Comparison of ENCODE assay signal across 8 mouse cellular contexts in the genomic region with DNA sequence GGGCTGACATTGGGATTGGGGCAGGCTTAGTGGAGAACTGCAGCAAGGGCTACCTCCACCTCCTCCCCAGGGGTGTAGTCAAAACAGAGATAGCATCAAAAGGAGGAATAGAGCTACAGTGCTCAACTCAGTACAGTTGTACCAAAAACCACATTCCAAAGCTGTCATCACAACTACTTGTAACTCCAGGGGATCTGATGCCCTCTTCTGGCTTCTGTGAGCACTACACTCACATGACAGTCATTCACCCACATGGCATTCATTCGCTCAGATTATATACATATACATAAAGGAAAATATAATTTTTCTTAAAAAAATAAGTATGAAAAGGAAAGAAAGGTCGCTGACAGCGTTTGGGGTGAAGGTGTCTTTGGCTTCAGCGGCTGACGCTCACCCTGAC. TPM values are rescaled to one million over a fixed set of nuclear protein-coding genes. Genes with fewer than 3 reads are reported as not detected.
DNase-seq lines count a peak whose midpoint lies in the region; ATAC-seq lines count a peak whose summit lies in the region.

No protein-coding gene starts in this region.

- no peak for DNase-seq in forebrain, embryonic 11.5 days (ENCODE audit: low spot score)
- peak; percentile 15 for DNase-seq in spleen, adult 12 weeks (ENCODE audit: low spot score)
- no peak for DNase-seq in spleen, postnatal 36 days (ENCODE audit: low spot score in 2 of 2)
- DNase-seq in embryonic facial prominence, embryonic 11.5 days (ENCODE audit: low spot score) = peak; percentile 47
- peak; percentile 59 for DNase-seq in induced T-regulatory cell, adult 2 months (ENCODE audit: low read depth)
- no peak for DNase-seq in ovary, postnatal 36 days (ENCODE audit: low spot score)

- WGBS in forebrain, embryonic 13.5 days = 55% methylated on average over 5 of the region's 5 CpGs
- 66% methylated on average over 5 of the region's 5 CpGs for WGBS in forebrain, embryonic 11.5 days
- WGBS in embryonic facial prominence, embryonic 11.5 days = 61% methylated on average over 5 of the region's 5 CpGs
- WGBS in midbrain, embryonic 13.5 days = 60% methylated on average over 5 of the region's 5 CpGs

- H3K27ac ChIP-seq in forebrain, embryonic 13.5 days = peak overlapping the region; percentile 98
- H3K27ac ChIP-seq in forebrain, embryonic 11.5 days (ENCODE audit: low read depth, low read length) = no peak overlapping the region
- no peak overlapping the region for H3K27ac ChIP-seq in embryonic facial prominence, embryonic 11.5 days (replicated peaks; ENCODE audit: low read depth, low read length)
- H3K27ac ChIP-seq in midbrain, embryonic 13.5 days = peak overlapping the region; percentile 82

- peak; percentile 16 for ATAC-seq in forebrain, embryonic 13.5 days
- ATAC-seq in forebrain, embryonic 11.5 days (replicated peaks; ENCODE audit: low FRiP score) = no peak
- no peak for ATAC-seq in embryonic facial prominence, embryonic 11.5 days (replicated peaks; ENCODE audit: insufficient number of reproducible peaks, low FRiP score, low TSS enrichment, low read depth)
- no peak for ATAC-seq in midbrain, embryonic 13.5 days

- no peaks in the 10 kb centered on the region for H3K36me3 ChIP-seq in forebrain, embryonic 13.5 days (ENCODE audit: poor library complexity, severe bottlenecking)
- H3K36me3 ChIP-seq in forebrain, embryonic 11.5 days (ENCODE audit: control insufficient read depth, insufficient read depth, low read length) = no peaks in the 10 kb centered on the region
- H3K36me3 ChIP-seq in embryonic facial prominence, embryonic 11.5 days (replicated peaks; ENCODE audit: control insufficient read depth, insufficient read depth, low read depth, low read length) = no peaks in the 10 kb centered on the region
- no peaks in the 10 kb centered on the region for H3K36me3 ChIP-seq in midbrain, embryonic 13.5 days

- 0 out of 2 replicates have a peak overlapping the region, but pooled peaks have one; percentile 3 for H3K4me3 ChIP-seq in forebrain, embryonic 13.5 days
- no peak overlapping the region for H3K4me3 ChIP-seq in forebrain, embryonic 11.5 days (ENCODE audit: low read depth, low read length)
- no peak overlapping the region for H3K4me3 ChIP-seq in embryonic facial prominence, embryonic 11.5 days (ENCODE audit: low read depth, low read length)
- H3K4me3 ChIP-seq in midbrain, embryonic 13.5 days (replicated peaks) = no peak overlapping the region

- H3K4me1 ChIP-seq in forebrain, embryonic 13.5 days = peaks cover 41% of the 10 kb centered on the region
- H3K4me1 ChIP-seq in forebrain, embryonic 11.5 days (replicated peaks; ENCODE audit: control insufficient read depth, insufficient read depth, low read length) = no peaks in the 10 kb centered on the region
- H3K4me1 ChIP-seq in embryonic facial prominence, embryonic 11.5 days (ENCODE audit: control insufficient read depth, insufficient read depth, low read length) = no peaks in the 10 kb centered on the region
- peaks cover 28% of the 10 kb centered on the region for H3K4me1 ChIP-seq in midbrain, embryonic 13.5 days (replicated peaks)

- H3K4me2 ChIP-seq in forebrain, embryonic 13.5 days = peak overlapping the region; percentile 45
- no peak overlapping the region for H3K4me2 ChIP-seq in forebrain, embryonic 11.5 days (ENCODE audit: low read depth, low read length, severe bottlenecking)
- H3K4me2 ChIP-seq in embryonic facial prominence, embryonic 11.5 days (ENCODE audit: low read depth, low read length) = no peak overlapping the region
- peak overlapping the region; percentile 16; the same call in 1 of the 2 replicates for H3K4me2 ChIP-seq in midbrain, embryonic 13.5 days (replicated peaks)

- no peaks in the 10 kb centered on the region for H3K9me3 ChIP-seq in forebrain, embryonic 13.5 days (replicated peaks)
- no peaks in the 10 kb centered on the region for H3K9me3 ChIP-seq in forebrain, embryonic 11.5 days (ENCODE audit: control insufficient read depth, low read length)
- H3K9me3 ChIP-seq in embryonic facial prominence, embryonic 11.5 days (replicated peaks; ENCODE audit: control insufficient read depth, low read length) = no peaks in the 10 kb centered on the region
- no peaks in the 10 kb centered on the region for H3K9me3 ChIP-seq in midbrain, embryonic 13.5 days

- H3K9ac ChIP-seq in forebrain, embryonic 13.5 days = no peak overlapping the region
- H3K9ac ChIP-seq in forebrain, embryonic 11.5 days (ENCODE audit: low read length) = no peak overlapping the region
- H3K9ac ChIP-seq in embryonic facial prominence, embryonic 11.5 days (replicated peaks; ENCODE audit: low read length) = no peak overlapping the region
- no peak overlapping the region for H3K9ac ChIP-seq in midbrain, embryonic 13.5 days (replicated peaks)

- no peaks in the 10 kb centered on the region for H3K27me3 ChIP-seq in forebrain, embryonic 13.5 days
- H3K27me3 ChIP-seq in forebrain, embryonic 11.5 days (ENCODE audit: control insufficient read depth, insufficient read depth, low read length) = no peaks in the 10 kb centered on the region
- no peaks in the 10 kb centered on the region for H3K27me3 ChIP-seq in embryonic facial prominence, embryonic 11.5 days (ENCODE audit: control insufficient read depth, insufficient read depth, low read length)
- no peaks in the 10 kb centered on the region for H3K27me3 ChIP-seq in midbrain, embryonic 13.5 days

RNA-seq across cellular contexts. Expression of a gene that starts 32.1 kb away (rescaled TPM):
- polyA plus RNA-seq in forebrain, embryonic 13.5 days (2015; fragmentation: Nextera tagmentation; extraction: Ambion mirVana) = 12.2 and 12.6 TPM in 2 replicates
- polyA plus RNA-seq in forebrain, embryonic 11.5 days (2014; fragmentation: Nextera tagmentation; extraction: Ambion mirVana) = 5.2 and 5.6 TPM in 2 replicates
- polyA plus RNA-seq in embryonic facial prominence, embryonic 11.5 days (2014; fragmentation: Nextera tagmentation; extraction: Ambion mirVana) = 2.2 and 2.7 TPM in 2 replicates
- polyA plus RNA-seq in midbrain, embryonic 13.5 days (2015; fragmentation: Nextera tagmentation; extraction: Ambion mirVana) = 15.7 and 16.5 TPM in 2 replicates

RNA-seq across cellular contexts. Expression of a gene that starts 37.7 kb away (rescaled TPM):
- 0.26 and 0.35 TPM in 2 replicates for polyA plus RNA-seq in forebrain, embryonic 13.5 days (2015; fragmentation: Nextera tagmentation; extraction: Ambion mirVana)
- polyA plus RNA-seq in forebrain, embryonic 11.5 days (2014; fragmentation: Nextera tagmentation; extraction: Ambion mirVana) = not detected in 2 replicates
- not detected in 2 replicates for polyA plus RNA-seq in embryonic facial prominence, embryonic 11.5 days (2014; fragmentation: Nextera tagmentation; extraction: Ambion mirVana)
- 0.28 and 0.76 TPM in 2 replicates for polyA plus RNA-seq in midbrain, embryonic 13.5 days (2015; fragmentation: Nextera tagmentation; extraction: Ambion mirVana)

RNA-seq across cellular contexts. Expression of a gene that starts 38.1 kb away (rescaled TPM):
- polyA plus RNA-seq in forebrain, embryonic 13.5 days (2015; fragmentation: Nextera tagmentation; extraction: Ambion mirVana) = 15.4 and 17.9 TPM in 2 replicates
- polyA plus RNA-seq in forebrain, embryonic 11.5 days (2014; fragmentation: Nextera tagmentation; extraction: Ambion mirVana) = 19.5 and 19.9 TPM in 2 replicates
- polyA plus RNA-seq in embryonic facial prominence, embryonic 11.5 days (2014; fragmentation: Nextera tagmentation; extraction: Ambion mirVana) = 32.5 and 34.3 TPM in 2 replicates
- 17.7 and 18.2 TPM in 2 replicates for polyA plus RNA-seq in midbrain, embryonic 13.5 days (2015; fragmentation: Nextera tagmentation; extraction: Ambion mirVana)

RNA-seq across cellular contexts. Expression of a gene that starts 45.0 kb away (rescaled TPM):
- polyA plus RNA-seq in forebrain, embryonic 13.5 days (2015; fragmentation: Nextera tagmentation; extraction: Ambion mirVana) = 12.4 and 12.5 TPM in 2 replicates
- 10.2 and 11.0 TPM in 2 replicates for polyA plus RNA-seq in forebrain, embryonic 11.5 days (2014; fragmentation: Nextera tagmentation; extraction: Ambion mirVana)
- polyA plus RNA-seq in embryonic facial prominence, embryonic 11.5 days (2014; fragmentation: Nextera tagmentation; extraction: Ambion mirVana) = 6.7 and 7.7 TPM in 2 replicates
- 19.2 and 19.7 TPM in 2 replicates for polyA plus RNA-seq in midbrain, embryonic 13.5 days (2015; fragmentation: Nextera tagmentation; extraction: Ambion mirVana)

Comparison
In these comparisons a context has a peak if more than half of its experiments do, and no peak if none do; other contexts are left out.
1. H3K27ac ChIP-seq: peak in forebrain, embryonic 13.5 days (single experiment) and midbrain, embryonic 13.5 days (single experiment); none in forebrain, embryonic 11.5 days (single experiment) and embryonic facial prominence, embryonic 11.5 days (single experiment).
2. H3K4me2 ChIP-seq: peak in forebrain, embryonic 13.5 days (single experiment) and midbrain, embryonic 13.5 days (single experiment); none in forebrain, embryonic 11.5 days (single experiment) and embryonic facial prominence, embryonic 11.5 days (single experiment).
3. DNase-seq: peak in spleen, adult 12 weeks (single experiment), embryonic facial prominence, embryonic 11.5 days (single experiment) and induced T-regulatory cell, adult 2 months (single experiment); none in forebrain, embryonic 11.5 days (single experiment), spleen, postnatal 36 days (0 of 2) and ovary, postnatal 36 days (single experiment).